Mouse (Mus musculus) olfactory bulb, adult 2 months (tissue): ENCODE measurements around the gene Lmf1. TPM values are rescaled to one million over a fixed set of nuclear protein-coding genes. Genes with fewer than 3 reads are reported as not detected.

Experiments used
- H3K27ac ChIP-seq: fragments of 200-500 bp; 2 replicates; pipeline ENCODE4 v1.5.1; 2012; ENCODE audit warnings: low read depth, low read length; ENCODE audit not compliant: insufficient read depth
- H3K4me1 ChIP-seq: fragments of 200-500 bp; 2 replicates; pipeline ENCODE4 v1.6.1; 2012; ENCODE audit warnings: low read length; ENCODE audit not compliant: control insufficient read depth, insufficient read depth
- H3K4me3 ChIP-seq: fragments of 200-500 bp; 2 replicates; pipeline ENCODE4 v1.5.1; 2012; ENCODE audit warnings: mild to moderate bottlenecking, low read depth, low read length, moderate library complexity; ENCODE audit not compliant: insufficient read depth
- CTCF ChIP-seq: fragments of 200-500 bp; IDR thresholded peaks from 2 replicates; pipeline ENCODE4 v1.5.1; 2012; ENCODE audit warnings: low read depth, mild to moderate bottlenecking, low read length, moderate library complexity; ENCODE audit not compliant: insufficient read depth
- POLR2A ChIP-seq: fragments of 200-500 bp; IDR thresholded peaks from 2 replicates; pipeline ENCODE4 v1.6.1; 2012; ENCODE audit warnings: mild to moderate bottlenecking, low read depth, low read length, moderate library complexity; ENCODE audit not compliant: insufficient read depth
- WGBS: fragments of 180-500 bp; shearing (Covaris S2); methylation state at CpG from one replicate; pipeline ENCODE4 v1.1.7; 2018; 5-methylcytosine and 5-hydroxymethylcytosine counted together
- polyA plus RNA-seq: library from polyadenylated mRNA; stranded (reverse); fragments of >200 nt; gene quantifications from 2 replicates; pipeline ENCODE4 v1.2.4, GENCODE M21; 2012; ENCODE audit warnings: low replicate concordance; ENCODE audit not compliant: missing spikeins, insufficient read depth, insufficient read length

Gene Lmf1
- polyA plus RNA-seq, 1 experiment: not detected

GRCm38 (mm10) chr17:25565860-25566600, 12.9 kb upstream of the Lmf1 start:
- no peak overlapping the region for H3K27ac ChIP-seq
- TF ChIP-seq CTCF (no peak), POLR2A (no peak)
- 63% methylated on average over 17 of the region's 17 CpGs for WGBS
- peak overlapping the region; percentile 1; the same call in 1 of the 2 replicates for H3K4me3 ChIP-seq
- H3K4me1 ChIP-seq: peaks cover 42% of the 10 kb centered on the region

- 57% methylated on average over 13 of the region's 13 CpGs for WGBS
- TF ChIP-seq POLR2A: no peak
- no peak for TF ChIP-seq CTCF
- Histone ChIP-seq H3K27ac (peak overlapping the region; percentile 40), H3K4me3 (peak overlapping the region; percentile 31), H3K4me1 (peaks cover 49% of the 10 kb centered on the region)
Observed at GRCm38 (mm10) chr17:25567261-25567660, 11.6 kb upstream of the Lmf1 start.

GRCm38 (mm10) chr17:25567745-25568144, 11.1 kb upstream of the Lmf1 start:
- Histone ChIP-seq H3K4me3 (peak overlapping the region; percentile 33), H3K27ac (peak overlapping the region; percentile 40), H3K4me1 (peaks cover 50% of the 10 kb centered on the region)
- 14% methylated on average over 14 of the region's 14 CpGs for WGBS
- peak; percentile 96 for TF ChIP-seq CTCF
- TF ChIP-seq POLR2A: no peak

- H3K4me3 ChIP-seq: peak overlapping the region; percentile 33
- WGBS: 18% methylated on average over 10 of the region's 10 CpGs
- H3K4me1 ChIP-seq: peaks cover 50% of the 10 kb centered on the region
- TF ChIP-seq POLR2A (0 out of 2 replicates have a peak, but pooled peaks have one; percentile 10), CTCF (no peak)
- H3K27ac ChIP-seq: peak overlapping the region; percentile 40; the same call in 1 of the 2 replicates
Observed at GRCm38 (mm10) chr17:25568206-25568605, 10.7 kb upstream of the Lmf1 start.

GRCm38 (mm10) chr17:25568880-25569279, 10.0 kb upstream of the Lmf1 start:
- Histone ChIP-seq H3K4me3 (peak overlapping the region; percentile 56), H3K27ac (peak overlapping the region; percentile 90), H3K4me1 (peaks cover 50% of the 10 kb centered on the region)
- 48% methylated on average over 11 of the region's 11 CpGs for WGBS
- TF ChIP-seq POLR2A (0 out of 2 replicates have a peak, but pooled peaks have one; percentile 10), CTCF (no peak)

GRCm38 (mm10) chr17:25569833-25570647, 8.8 kb upstream of the Lmf1 start:
- Histone ChIP-seq H3K4me3 (peak overlapping the region; percentile 56), H3K27ac (peak overlapping the region; percentile 21), H3K4me1 (peaks cover 50% of the 10 kb centered on the region)
- no peak for TF ChIP-seq POLR2A
- no peak for TF ChIP-seq CTCF
- 11% methylated on average over 54 of the region's 54 CpGs for WGBS

GRCm38 (mm10) chr17:25570648-25571452, 8.0 kb upstream of the Lmf1 start, which contains the start of gene Sox8:
TSS of gene Sox8 (minus strand) at chr17:25570686.
- 2% methylated on average over 61 of the region's 61 CpGs for WGBS
- no peak for TF ChIP-seq CTCF
- TF ChIP-seq POLR2A: peak; percentile 54; the same call in 1 of the 2 replicates
- Histone ChIP-seq H3K27ac (peak within 1 kb of the TSS; percentile 21), H3K4me1 (peaks cover 44% of the 10 kb centered on the region), H3K4me3 (peak within 1 kb of the TSS; percentile 56)

GRCm38 (mm10) chr17:25571453-25571820, 7.4 kb upstream of the Lmf1 start:
- peak overlapping the region; percentile 56 for H3K4me3 ChIP-seq
- WGBS: 31% methylated on average over 8 of the region's 8 CpGs

More at GRCm38 (mm10) chr17:25571453-25571820, 7.4 kb upstream of the Lmf1 start:
- Histone ChIP-seq H3K4me1 (peaks cover 41% of the 10 kb centered on the region), H3K27ac (no peak overlapping the region)
- TF ChIP-seq CTCF: no peak
- no peak for TF ChIP-seq POLR2A
